13 mouse cellular contexts compared by ENCODE assay signal in the genomic region with DNA sequence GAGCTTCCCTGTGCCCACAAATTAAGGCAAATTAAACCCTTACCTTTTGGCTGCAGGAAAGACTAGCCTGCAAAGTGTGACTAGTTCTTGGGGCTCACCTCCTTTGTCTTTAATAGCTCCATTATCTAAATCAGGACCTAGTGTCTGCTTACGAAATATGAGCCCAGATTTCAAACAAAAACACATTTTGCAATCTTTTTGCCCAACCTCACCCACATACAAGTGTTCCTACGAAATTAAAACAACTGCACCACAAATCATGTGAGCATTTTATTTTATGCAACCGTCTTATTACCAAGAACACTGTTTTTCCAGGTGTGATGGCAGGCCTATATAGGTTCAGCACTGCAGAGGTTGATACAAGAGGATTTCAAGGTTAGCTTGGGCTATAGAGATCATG. TPM values are rescaled to one million over a fixed set of nuclear protein-coding genes. Genes with fewer than 3 reads are reported as not detected.
A peak's percentile ranks its signal among the peaks of the same experiment; 100 is the strongest.
DNase-seq lines count a peak whose midpoint lies in the region; ATAC-seq and TF ChIP-seq lines count a peak whose summit lies in the region.
"Had no signal": no experiment of that assay in that cellular context is flagged by ENCODE, and none has a peak within 500 bp of the region (broad histone marks: within the 10 kb centered on the region; RNA-seq: fewer than 3 reads in every experiment).

No protein-coding gene starts in this region.

- no peak overlapping the region for H3K4me3 ChIP-seq in forebrain, embryonic 14.5 days (ENCODE audit: low read depth, low read length)
- H3K4me3 ChIP-seq in forebrain, postnatal 0 days (ENCODE audit: low read depth, low read length), result no peak overlapping the region
- H3K4me3 ChIP-seq in liver, embryonic 16.5 days (ENCODE audit: low read depth, low read length), result peak overlapping the region; percentile 94

- ATAC-seq in forebrain, embryonic 14.5 days, result no peak
- ATAC-seq in forebrain, postnatal 0 days, result no peak
- ATAC-seq in liver, embryonic 16.5 days (ENCODE audit: low read depth), result no peak

- H3K27ac ChIP-seq in forebrain, embryonic 14.5 days (ENCODE audit: low read depth, low read length), result no peak overlapping the region
- no peak overlapping the region for H3K27ac ChIP-seq in forebrain, postnatal 0 days (ENCODE audit: low read depth, low read length)
- H3K27ac ChIP-seq in liver, embryonic 16.5 days (ENCODE audit: low read length), result no peak overlapping the region
- H3K27ac ChIP-seq: embryonic facial prominence, embryonic 15.5 days had no signal

- H3K4me2 ChIP-seq in forebrain, embryonic 14.5 days (ENCODE audit: low read length), result 0 out of 2 replicates have a peak overlapping the region, but pooled peaks have one; percentile 80
- no peak overlapping the region for H3K4me2 ChIP-seq in forebrain, postnatal 0 days (ENCODE audit: low read depth)
- peak overlapping the region; percentile 91 for H3K4me2 ChIP-seq in liver, embryonic 16.5 days (ENCODE audit: low read depth, low read length)

- no peaks in the 10 kb centered on the region for H3K9me3 ChIP-seq in forebrain, embryonic 14.5 days (replicated peaks; ENCODE audit: control insufficient read depth, low read length)
- no peaks in the 10 kb centered on the region for H3K9me3 ChIP-seq in forebrain, postnatal 0 days (ENCODE audit: low read length)
- no peaks in the 10 kb centered on the region for H3K9me3 ChIP-seq in liver, embryonic 16.5 days (replicated peaks; ENCODE audit: control insufficient read depth, low read length)
- H3K9me3 ChIP-seq: embryonic facial prominence, embryonic 15.5 days had no signal

- no peak for DNase-seq in forebrain, embryonic 14.5 days (ENCODE audit: low spot score)
- no peak for DNase-seq in forebrain, postnatal 0 days
- peak; percentile 37 for DNase-seq in lung, postnatal 36 days
- DNase-seq in lung, adult 18-20 months, result no peak
- DNase-seq in fat pad, adult 2 months (ENCODE audit: extremely low read depth, low read depth, low spot score), result peak; percentile 98
- no peak for DNase-seq in urinary bladder, postnatal 25 days (ENCODE audit: low spot score)
- DNase-seq in left cerebral cortex, adult 8-10 months (ENCODE audit: low spot score in 2 of 2), result no peak
- DNase-seq: adrenal gland, postnatal 36 days; cerebellum, postnatal 36 days; heart, postnatal 10 days; right cerebral cortex, postnatal 14 days had no signal

- no peaks in the 10 kb centered on the region for H3K36me3 ChIP-seq in forebrain, embryonic 14.5 days (ENCODE audit: control insufficient read depth, insufficient read depth, low read length)
- no peaks in the 10 kb centered on the region for H3K36me3 ChIP-seq in forebrain, postnatal 0 days (ENCODE audit: insufficient read depth)
- no peaks in the 10 kb centered on the region for H3K36me3 ChIP-seq in liver, embryonic 16.5 days (ENCODE audit: control insufficient read depth, insufficient read depth)
- H3K36me3 ChIP-seq: embryonic facial prominence, embryonic 15.5 days had no signal

- TF ChIP-seq CTCF in forebrain, postnatal 0 days (IDR thresholded peaks at IDR 0.05; ENCODE audit: low read depth), result no peak

- 89% methylated on average over 3 of the region's 3 CpGs for WGBS in forebrain, embryonic 14.5 days
- 88% methylated on average over 3 of the region's 3 CpGs for WGBS in forebrain, postnatal 0 days
- 65% methylated on average over 3 of the region's 3 CpGs for WGBS in liver, embryonic 16.5 days (ENCODE audit: insufficient replicate concordance)

- no peak overlapping the region for H3K9ac ChIP-seq in forebrain, embryonic 14.5 days (ENCODE audit: low read length)
- no peak overlapping the region for H3K9ac ChIP-seq in forebrain, postnatal 0 days
- no peak overlapping the region for H3K9ac ChIP-seq in liver, embryonic 16.5 days (ENCODE audit: low read depth, low read length)

- H3K4me1 ChIP-seq in forebrain, embryonic 14.5 days (ENCODE audit: control insufficient read depth, insufficient read depth, low read length), result peaks cover 17% of the 10 kb centered on the region
- peaks cover 8% of the 10 kb centered on the region; the same call in 1 of the 2 replicates for H3K4me1 ChIP-seq in forebrain, postnatal 0 days (ENCODE audit: insufficient read depth)
- H3K4me1 ChIP-seq in liver, embryonic 16.5 days (ENCODE audit: control insufficient read depth, low read depth, low read length), result peaks cover 50% of the 10 kb centered on the region

- no peaks in the 10 kb centered on the region for H3K27me3 ChIP-seq in forebrain, embryonic 14.5 days (replicated peaks; ENCODE audit: control insufficient read depth, insufficient read depth, low read length)
- H3K27me3 ChIP-seq in forebrain, postnatal 0 days (ENCODE audit: insufficient read depth, low read length), result no peaks in the 10 kb centered on the region
- H3K27me3 ChIP-seq in liver, embryonic 16.5 days (ENCODE audit: control insufficient read depth, insufficient read depth, low read depth, low read length), result no peaks in the 10 kb centered on the region
- H3K27me3 ChIP-seq: embryonic facial prominence, embryonic 15.5 days had no signal

RNA-seq across cellular contexts. Expression of a gene that starts 1.6 kb away (rescaled TPM):
- 259 and 279 TPM in 2 replicates for polyA plus RNA-seq in forebrain, embryonic 14.5 days (2014; fragmentation: Nextera tagmentation; extraction: Ambion mirVana)
- total RNA-seq in forebrain, postnatal 0 days (2014; rRNA removed), result 128 and 160 TPM in 2 replicates
- polyA plus RNA-seq in forebrain, postnatal 0 days (2015; fragmentation: Nextera tagmentation; extraction: Ambion mirVana), result 346 and 354 TPM in 2 replicates
- polyA plus RNA-seq in liver, embryonic 16.5 days (2015; fragmentation: Nextera tagmentation; extraction: Ambion mirVana), result 61.9 and 69.4 TPM in 2 replicates
- 100 to 1,000 TPM; 121 to 129 (median 127) TPM for total RNA-seq in left cerebral cortex, adult 8-10 months (2022)

RNA-seq across cellular contexts. Expression of a gene that starts 4.4 kb away (rescaled TPM):
- polyA plus RNA-seq in forebrain, embryonic 14.5 days (2014; fragmentation: Nextera tagmentation; extraction: Ambion mirVana), result 16.2 and 17.7 TPM in 2 replicates
- total RNA-seq in forebrain, postnatal 0 days (2014; rRNA removed), result 19.3 and 26.1 TPM in 2 replicates
- polyA plus RNA-seq in forebrain, postnatal 0 days (2015; fragmentation: Nextera tagmentation; extraction: Ambion mirVana), result 10.9 and 12.5 TPM in 2 replicates
- polyA plus RNA-seq in liver, embryonic 16.5 days (2015; fragmentation: Nextera tagmentation; extraction: Ambion mirVana), result 9.1 and 9.3 TPM in 2 replicates
- total RNA-seq in left cerebral cortex, adult 8-10 months (2022), result 10 to 100 TPM; 25.8 to 31.7 (median 29.2) TPM

RNA-seq across cellular contexts. Expression of a gene that starts 58.1 kb away (rescaled TPM):
- 239 and 264 TPM in 2 replicates for polyA plus RNA-seq in forebrain, embryonic 14.5 days (2014; fragmentation: Nextera tagmentation; extraction: Ambion mirVana)
- total RNA-seq in forebrain, postnatal 0 days (2014; rRNA removed), result 80.7 and 82.6 TPM in 2 replicates
- 227 and 232 TPM in 2 replicates for polyA plus RNA-seq in forebrain, postnatal 0 days (2015; fragmentation: Nextera tagmentation; extraction: Ambion mirVana)
- 6.5 and 6.6 TPM in 2 replicates for polyA plus RNA-seq in liver, embryonic 16.5 days (2015; fragmentation: Nextera tagmentation; extraction: Ambion mirVana)
- 10 to 100 TPM; 44.2 to 53.7 (median 48.5) TPM for total RNA-seq in left cerebral cortex, adult 8-10 months (2022)

Comparison
In these comparisons a context has a peak if more than half of its experiments do, and no peak if none do; other contexts are left out.
1. DNase-seq: peak in lung, postnatal 36 days (single experiment) and fat pad, adult 2 months (single experiment); none in forebrain, embryonic 14.5 days (single experiment), forebrain, postnatal 0 days (single experiment), lung, adult 18-20 months (0 of 2), urinary bladder, postnatal 25 days (single experiment) and left cerebral cortex, adult 8-10 months (0 of 2).
2. RNA of a gene that starts 58.1 kb away (polyA plus RNA-seq): 239 to 264 TPM in forebrain, embryonic 14.5 days and 227 to 232 TPM in forebrain, postnatal 0 days; 6.5 to 6.6 TPM in liver, embryonic 16.5 days; every median in the first group is over 10 times any median in the second.